Mouse (Mus musculus) c-Kit-negative CD71-positive TER-119-positive erythroid progenitor cells, embryonic 14.5 days (primary cell): ENCODE results near the gene Gid8.

ENCODE experiments used
- DNase-seq: peaks from one replicate; pipeline ENCODE4 v3.0.0-alpha.2; 2013; ENCODE audit warnings: low read depth, low spot score

Gid8 gene

DNA sequence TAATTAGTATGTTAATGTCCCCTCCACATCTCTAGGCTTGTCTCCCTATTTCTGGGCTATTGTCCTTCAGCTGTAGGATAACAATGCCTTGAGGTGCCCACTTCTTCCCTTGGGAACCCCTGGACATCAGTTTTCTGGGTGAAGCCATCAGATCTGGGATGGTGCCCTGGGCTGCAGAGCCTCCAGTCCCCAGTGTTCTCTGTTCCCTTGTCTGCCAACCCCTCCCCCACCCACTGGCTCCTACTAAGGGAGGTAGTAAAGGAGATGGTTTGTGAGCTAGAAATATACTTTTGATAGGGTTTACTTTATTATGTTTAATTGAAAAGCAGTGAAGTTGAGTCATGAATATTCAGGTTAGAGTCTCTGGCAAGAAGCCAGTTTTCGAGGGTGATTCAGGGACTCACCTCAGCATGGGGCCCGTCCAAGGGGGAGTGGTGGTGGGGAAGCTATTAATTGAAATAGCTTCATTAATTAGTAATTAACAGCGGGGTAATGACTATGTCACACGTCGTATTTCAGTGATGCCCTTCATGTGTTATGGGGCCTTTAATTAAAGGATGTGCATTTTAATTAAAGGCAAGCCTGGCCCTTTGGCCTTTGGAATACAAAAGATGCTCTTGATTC, 36.8 kb downstream of the Gid8 start:
- no peak for DNase-seq

GRCm38 (mm10) chr2:180748904-180749303, 39.0 kb downstream of the Gid8 start:
- DNase-seq = no peak

DNA sequence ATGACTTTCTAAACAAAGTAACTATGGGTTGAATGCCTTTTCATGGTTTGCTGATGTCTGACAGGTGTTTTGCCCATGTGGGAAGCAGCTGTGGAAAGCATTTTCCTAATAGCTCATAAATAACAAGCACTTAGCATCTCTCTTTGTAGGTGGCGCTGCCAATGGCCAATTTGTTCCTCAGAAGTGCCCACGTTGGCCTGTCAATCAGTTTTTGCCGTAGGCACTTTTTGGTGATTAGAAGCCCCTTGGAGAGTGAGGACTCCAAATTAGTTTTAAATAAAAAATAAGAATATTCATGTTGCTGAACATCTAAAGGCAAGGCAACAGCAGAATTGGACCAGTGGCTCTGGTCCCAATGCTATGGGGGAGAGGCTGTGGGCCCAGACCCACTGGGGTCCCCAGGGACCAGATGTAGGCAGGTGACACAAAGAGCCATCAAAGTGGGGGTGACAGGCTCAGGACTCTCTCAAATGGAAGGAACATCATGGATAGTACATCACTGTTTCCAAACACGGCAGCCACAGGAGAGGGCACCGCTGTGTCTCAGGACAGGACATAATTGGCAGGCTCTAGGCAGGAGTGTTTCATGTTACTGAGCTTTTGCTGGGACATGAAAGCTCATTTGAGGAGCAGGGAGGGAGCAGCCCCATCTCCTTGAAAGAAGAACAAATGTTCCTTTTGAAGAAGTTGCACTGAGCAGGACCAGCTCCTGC, 45.2 kb downstream of the Gid8 start:
- no peak for DNase-seq

GRCm38 (mm10) chr2:180755896-180756295, 46.0 kb downstream of the Gid8 start:
- DNase-seq = no peak

DNA sequence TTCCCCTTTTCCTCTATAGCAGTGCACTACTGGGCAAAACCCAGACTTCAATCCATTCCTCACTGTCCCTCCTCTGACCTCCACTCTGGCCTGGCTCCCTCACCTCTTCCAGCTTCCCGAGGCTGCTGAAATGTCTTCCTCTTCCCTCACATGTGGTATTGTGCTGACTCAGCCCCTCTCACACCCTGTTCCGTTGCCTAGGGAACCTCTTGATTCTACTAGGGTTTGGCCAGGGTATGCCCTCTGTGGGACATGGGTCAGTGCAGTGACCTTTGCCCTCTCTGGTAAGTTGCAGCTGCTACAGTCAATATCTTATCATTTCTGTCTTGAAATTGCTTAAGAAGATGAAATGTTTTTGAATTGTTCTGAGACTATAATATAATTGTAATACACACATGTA, 46.9 kb downstream of the Gid8 start:
- DNase-seq = no peak

DNA sequence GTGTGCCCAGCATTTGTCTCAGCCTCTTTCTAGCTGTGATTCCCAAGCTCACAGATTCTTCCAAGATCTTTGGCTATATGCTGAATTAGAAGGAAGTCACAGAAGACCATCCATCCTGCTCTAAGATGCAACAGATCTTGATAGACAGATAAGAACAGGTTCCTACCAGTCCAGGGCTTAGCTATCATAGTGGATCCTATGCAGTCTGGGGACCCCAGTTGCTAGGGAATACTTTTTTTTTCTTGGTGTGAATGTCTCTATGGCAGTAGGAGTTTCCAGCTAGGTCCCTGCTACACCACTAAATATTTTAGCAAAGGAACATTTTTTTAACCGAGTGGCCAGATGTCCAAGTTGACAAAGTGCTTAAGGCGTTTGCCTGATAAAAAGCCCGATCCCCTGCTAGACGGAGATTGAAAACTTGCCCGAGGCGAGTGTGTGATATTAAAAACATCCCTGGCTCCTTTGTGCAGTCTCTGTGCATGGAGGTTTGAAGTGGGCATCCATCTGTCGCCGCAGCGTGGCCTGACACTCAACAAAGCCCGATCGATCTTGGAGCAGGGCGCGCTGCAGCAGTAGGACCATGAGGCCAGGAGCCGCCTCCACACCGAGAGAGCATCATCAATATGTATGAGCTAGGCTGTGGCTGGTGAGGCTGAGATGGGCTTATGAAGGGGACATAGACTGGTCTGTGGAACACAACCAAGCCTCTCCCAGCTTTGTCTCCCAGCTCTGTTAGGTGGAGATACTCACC, 48.8 kb downstream of the Gid8 start:
- DNase-seq = no peak

DNA sequence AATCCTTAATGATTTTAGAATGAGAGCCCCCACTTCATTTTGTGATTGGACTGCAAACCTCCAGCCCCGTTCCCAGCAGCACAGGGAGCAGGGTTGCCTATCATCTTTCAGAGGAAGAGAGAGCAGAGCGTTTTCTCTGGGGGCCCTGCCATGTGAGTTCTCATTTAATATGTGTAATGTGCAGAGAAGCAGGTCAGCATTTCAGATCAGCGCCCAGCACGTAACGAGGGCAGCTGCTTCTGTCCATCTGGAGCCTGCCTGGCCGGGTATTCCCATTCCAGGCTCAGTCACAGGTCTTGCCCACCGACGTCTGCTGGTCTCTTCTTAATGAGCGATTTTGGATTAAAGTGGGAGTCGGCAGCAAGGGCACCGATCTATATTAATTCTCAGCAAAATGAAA, 55.1 kb downstream of the Gid8 start:
- DNase-seq = no peak

- no peak for DNase-seq
Observed at GRCm38 (mm10) chr2:180765713-180766112, 55.8 kb downstream of the Gid8 start.
